Mouse (Mus musculus): ENCODE data around the gene Tnpo2. TPM values are rescaled to one million over a fixed set of nuclear protein-coding genes. Genes with fewer than 3 reads are reported as not detected.

The Tnpo2 gene
- polyA plus RNA-seq, 1 experiment from 2014 or later = 24.0 TPM

DNA sequence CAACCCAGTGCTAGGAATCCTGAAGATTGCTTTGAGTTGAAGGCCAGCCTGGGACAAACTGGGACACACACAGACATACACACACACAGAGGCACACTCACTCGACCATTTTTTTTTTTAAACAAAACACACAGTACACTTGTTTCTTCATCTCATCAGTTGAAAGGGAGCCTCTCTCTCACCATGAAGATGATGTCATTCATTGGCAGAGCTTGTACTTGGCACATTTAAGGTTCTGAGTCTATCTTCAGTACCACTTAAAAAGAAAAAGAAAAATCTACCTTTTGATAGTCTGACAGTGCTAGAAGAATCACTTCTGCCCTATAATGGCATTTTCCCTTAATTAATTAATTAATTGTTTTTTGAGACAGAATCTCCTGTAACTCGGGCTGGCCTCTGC is 52.1 kb downstream of the Tnpo2 start:
- DNase-seq (no peak), ATAC-seq (ENCODE audit: low read depth) (no peak)
- Histone ChIP-seq H3K9ac (no peak overlapping the region), H3K27ac (no peak overlapping the region), H3K36me3 (peaks cover 66% of the 10 kb centered on the region), H3K9me3 (replicated peaks) (no peaks in the 10 kb centered on the region), H3K4me3 (replicated peaks) (no peak overlapping the region), H3K4me2 (no peak overlapping the region), H3K4me1 (replicated peaks) (peaks cover 23% of the 10 kb centered on the region), H3K27me3 (no peaks in the 10 kb centered on the region)
- WGBS (ENCODE audit: insufficient replicate concordance) = 69% methylated on average over 2 of the region's 2 CpGs

DNA sequence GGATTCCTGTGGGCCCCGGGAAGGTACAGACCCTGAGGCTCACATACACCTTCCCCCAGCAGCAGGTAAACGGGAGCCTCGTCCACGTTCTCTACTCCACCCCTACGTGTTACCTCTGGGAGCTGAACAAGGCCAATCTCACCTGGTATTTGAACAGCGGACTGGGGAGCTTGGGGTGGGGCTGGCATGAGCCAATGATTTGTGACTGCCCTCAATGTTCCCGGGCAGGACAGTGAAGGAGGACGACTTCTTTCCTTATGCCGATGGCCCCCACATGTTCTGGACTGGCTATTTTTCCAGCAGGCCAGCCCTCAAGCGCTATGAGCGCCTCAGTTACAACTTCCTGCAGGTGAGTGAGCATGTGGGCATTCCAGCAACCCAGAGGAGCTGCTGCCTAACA is 54.1 kb downstream of the Tnpo2 start:
- WGBS (ENCODE audit: insufficient replicate concordance) = 82% methylated on average over 11 of the region's 11 CpGs

DNA sequence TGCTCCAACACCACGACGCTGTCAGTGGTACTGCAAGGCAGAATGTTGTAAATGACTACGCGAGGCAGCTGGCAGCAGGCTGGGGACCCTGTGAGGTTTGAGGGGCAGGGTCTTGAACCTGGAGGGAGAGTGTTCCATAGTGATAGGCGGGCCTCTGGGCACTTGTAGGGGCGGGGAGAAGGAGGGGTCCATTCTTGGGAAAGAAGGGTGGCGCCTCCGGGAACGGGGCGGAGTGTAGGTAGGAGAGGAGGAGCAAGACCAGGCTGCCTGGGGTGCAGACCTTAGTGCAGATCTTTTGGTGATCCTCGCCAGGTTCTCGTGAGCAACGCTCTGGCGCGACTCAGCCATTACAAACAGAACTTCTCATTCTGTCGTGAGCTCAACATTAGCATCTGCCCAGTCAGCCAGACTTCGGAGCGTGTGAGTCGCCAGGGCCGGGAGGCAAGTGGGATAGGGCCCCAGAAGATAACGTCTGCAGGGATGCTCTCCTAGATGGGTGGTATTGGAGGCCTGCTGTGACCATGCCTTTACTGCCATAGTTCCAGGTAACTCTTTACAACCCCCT is 54.9 kb downstream of the Tnpo2 start:
- Histone ChIP-seq H3K9me3 (replicated peaks) (no peaks in the 10 kb centered on the region), H3K27me3 (no peaks in the 10 kb centered on the region), H3K36me3 (peaks cover 79% of the 10 kb centered on the region), H3K9ac (no peak overlapping the region), H3K27ac (no peak overlapping the region), H3K4me1 (replicated peaks) (peaks cover 4% of the 10 kb centered on the region), H3K4me2 (no peak overlapping the region), H3K4me3 (replicated peaks) (no peak overlapping the region)
- ATAC-seq (ENCODE audit: low read depth) (0 out of 2 replicates have a peak, but pooled peaks have one; percentile 18), DNase-seq (no peak)
- whole genome bisulfite sequencing (ENCODE audit: insufficient replicate concordance) = 61% methylated on average over 21 of the region's 21 CpGs

More for the DNA sequence above, 54.1 kb downstream of the Tnpo2 start:
- Histone ChIP-seq H3K4me3 (replicated peaks) (no peak overlapping the region), H3K9me3 (replicated peaks) (no peaks in the 10 kb centered on the region), H3K27me3 (no peaks in the 10 kb centered on the region), H3K27ac (no peak overlapping the region), H3K9ac (no peak overlapping the region), H3K36me3 (peaks cover 77% of the 10 kb centered on the region), H3K4me1 (replicated peaks) (peaks cover 4% of the 10 kb centered on the region), H3K4me2 (no peak overlapping the region)
- ATAC-seq (ENCODE audit: low read depth) (no peak), DNase-seq (no peak)

- WGBS (ENCODE audit: insufficient replicate concordance) = 84% methylated on average over 13 of the region's 13 CpGs
- H3K4me2 ChIP-seq = no peak overlapping the region
- H3K4me1 ChIP-seq (replicated peaks) = peaks cover 4% of the 10 kb centered on the region
- H3K36me3 ChIP-seq = peaks cover 70% of the 10 kb centered on the region
- no peak overlapping the region for H3K9ac ChIP-seq
- H3K27me3 ChIP-seq = no peaks in the 10 kb centered on the region
- ATAC-seq (ENCODE audit: low read depth) (no peak), DNase-seq (no peak)
- H3K4me3 ChIP-seq (replicated peaks) = no peak overlapping the region
- H3K9me3 ChIP-seq (replicated peaks) = no peaks in the 10 kb centered on the region
- H3K27ac ChIP-seq = no peak overlapping the region
These were observed 58.3 kb downstream of the Tnpo2 start for GRCm38 (mm10) chr8:85095051-85095450.

DNA sequence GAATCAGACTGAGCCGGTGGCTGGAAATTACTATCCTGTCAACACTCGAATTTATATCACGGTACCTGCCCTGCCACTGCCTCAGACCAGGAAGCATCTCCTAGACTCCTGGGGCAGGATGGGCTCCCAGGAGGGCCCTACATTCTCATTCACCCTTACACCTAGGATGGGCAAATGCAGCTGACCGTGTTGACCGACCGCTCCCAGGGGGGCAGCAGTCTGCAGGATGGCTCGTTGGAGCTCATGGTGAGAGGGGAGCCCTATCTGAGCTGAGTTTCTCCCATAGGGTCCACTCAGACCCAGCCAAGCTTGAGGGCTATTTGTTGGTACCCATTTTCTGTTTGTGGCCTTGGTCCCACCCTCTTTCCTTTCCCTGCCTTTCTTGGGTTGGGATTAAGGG is 58.9 kb downstream of the Tnpo2 start:
- DNase-seq = no peak
- 89% methylated on average over 7 of the region's 7 CpGs for WGBS (ENCODE audit: insufficient replicate concordance)

GRCm38 (mm10) chr8:85096196-85096595 is 59.5 kb downstream of the Tnpo2 start:
- Histone ChIP-seq H3K4me2 (no peak overlapping the region), H3K36me3 (peaks cover 64% of the 10 kb centered on the region), H3K4me1 (replicated peaks) (peaks cover 4% of the 10 kb centered on the region), H3K27ac (no peak overlapping the region), H3K27me3 (no peaks in the 10 kb centered on the region), H3K9me3 (replicated peaks) (no peaks in the 10 kb centered on the region), H3K9ac (no peak overlapping the region), H3K4me3 (replicated peaks) (no peak overlapping the region)
- DNase-seq (no peak), ATAC-seq (ENCODE audit: low read depth) (no peak)
- 86% methylated on average over 16 of the region's 16 CpGs for WGBS (ENCODE audit: insufficient replicate concordance)

More for the DNA sequence above, 58.9 kb downstream of the Tnpo2 start:
- no peaks in the 10 kb centered on the region for H3K9me3 ChIP-seq (replicated peaks)
- ATAC-seq (ENCODE audit: low read depth) = no peak
- no peak overlapping the region for H3K9ac ChIP-seq
- no peak overlapping the region for H3K27ac ChIP-seq
- no peak overlapping the region for H3K4me2 ChIP-seq
- peaks cover 4% of the 10 kb centered on the region for H3K4me1 ChIP-seq (replicated peaks)
- peaks cover 70% of the 10 kb centered on the region for H3K36me3 ChIP-seq
- no peak overlapping the region for H3K4me3 ChIP-seq (replicated peaks)
- H3K27me3 ChIP-seq = no peaks in the 10 kb centered on the region

- H3K4me2 ChIP-seq = no peak overlapping the region
- DNase-seq (no peak), ATAC-seq (ENCODE audit: low read depth) (no peak)
- peaks cover 1% of the 10 kb centered on the region for H3K4me1 ChIP-seq (replicated peaks)
- H3K4me3 ChIP-seq (replicated peaks) = no peak overlapping the region
- H3K27ac ChIP-seq = no peak overlapping the region
- no peaks in the 10 kb centered on the region for H3K27me3 ChIP-seq
- H3K36me3 ChIP-seq = peaks cover 58% of the 10 kb centered on the region
- no peak overlapping the region for H3K9ac ChIP-seq
- H3K9me3 ChIP-seq (replicated peaks) = peaks cover 3% of the 10 kb centered on the region
- 76% methylated on average over 4 of the region's 4 CpGs for WGBS (ENCODE audit: insufficient replicate concordance)
These were observed 60.1 kb downstream of the Tnpo2 start for GRCm38 (mm10) chr8:85096850-85097249.

DNA sequence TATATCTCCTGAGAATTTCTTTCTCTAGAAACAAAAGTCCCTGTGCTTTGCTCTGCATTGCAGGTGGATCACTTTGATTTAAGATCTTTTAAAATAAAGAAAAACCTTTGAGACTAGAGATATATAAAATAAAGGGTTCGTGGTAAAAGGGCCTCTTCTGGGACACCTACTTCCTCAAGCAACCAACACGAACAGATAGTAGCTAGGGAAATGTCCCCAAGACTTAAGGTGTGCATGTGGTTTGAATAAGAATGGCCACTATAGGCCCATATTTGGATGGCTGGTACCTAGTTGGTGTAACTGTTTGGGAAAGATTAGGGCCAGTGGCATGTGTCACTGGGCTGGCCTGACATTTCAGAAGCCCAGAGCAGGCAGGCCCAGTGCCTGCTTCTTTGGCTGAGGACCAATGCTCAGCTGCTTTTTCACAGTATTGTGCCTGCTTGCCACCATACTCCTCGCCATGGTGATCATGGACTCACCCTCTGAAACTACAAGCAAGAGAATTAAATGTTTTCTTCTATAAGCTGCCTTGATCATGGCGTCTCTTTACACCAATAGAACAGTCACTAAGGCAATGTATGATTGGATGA is 63.5 kb downstream of the Tnpo2 start:
- Histone ChIP-seq H3K9ac (no peak overlapping the region), H3K4me1 (replicated peaks) (no peaks in the 10 kb centered on the region; the same call in 1 of the 2 replicates), H3K9me3 (replicated peaks) (peaks cover 4% of the 10 kb centered on the region), H3K36me3 (peaks cover 32% of the 10 kb centered on the region), H3K27me3 (no peaks in the 10 kb centered on the region), H3K4me2 (no peak overlapping the region), H3K4me3 (replicated peaks) (no peak overlapping the region), H3K27ac (no peak overlapping the region)
- no peak for ATAC-seq (ENCODE audit: low read depth)
- 51% methylated on average over 4 of the region's 4 CpGs for WGBS (ENCODE audit: insufficient replicate concordance)
- DNase-seq = no peak

Small RNA genes lying within 50 kb of the gene (microRNA-seq; reads per million reads assigned to microRNA genes)
- 2.9 reads per million, percentile 3 among the genes with 10 or more reads in this experiment for gene Mir7070

Other genes with a start within 250 kb of the Tnpo2 start
- 2.3 and 3.4 TPM in 2 replicates for gene Nfix, start 236.6 kb upstream of the Tnpo2 start, polyA plus RNA-seq (2015; fragmentation: Nextera tagmentation; extraction: Ambion mirVana)
- gene Dand5, start 214.1 kb upstream of the Tnpo2 start, polyA plus RNA-seq (2015; fragmentation: Nextera tagmentation; extraction: Ambion mirVana) = 3.3 and 3.7 TPM in 2 replicates
- 60.6 and 63.2 TPM in 2 replicates for gene Gadd45gip1, start 205.4 kb upstream of the Tnpo2 start, polyA plus RNA-seq (2015; fragmentation: Nextera tagmentation; extraction: Ambion mirVana)
- gene Rad23a, start 196.2 kb upstream of the Tnpo2 start, polyA plus RNA-seq (2015; fragmentation: Nextera tagmentation; extraction: Ambion mirVana) = 269 and 278 TPM in 2 replicates
- 511 and 613 TPM in 2 replicates for gene Calr, start 190.0 kb upstream of the Tnpo2 start, polyA plus RNA-seq (2015; fragmentation: Nextera tagmentation; extraction: Ambion mirVana)
- 82.3 and 83.1 TPM in 2 replicates for gene Farsa, start 179.9 kb upstream of the Tnpo2 start, polyA plus RNA-seq (2015; fragmentation: Nextera tagmentation; extraction: Ambion mirVana)
- gene Syce2, start 164.8 kb upstream of the Tnpo2 start, polyA plus RNA-seq (2015; fragmentation: Nextera tagmentation; extraction: Ambion mirVana) = 84.1 and 90.4 TPM in 2 replicates
- 44.7 and 48.6 TPM in 2 replicates for gene Gcdh, start 143.0 kb upstream of the Tnpo2 start, polyA plus RNA-seq (2015; fragmentation: Nextera tagmentation; extraction: Ambion mirVana)
- gene Klf1, start 135.0 kb upstream of the Tnpo2 start, polyA plus RNA-seq (2015; fragmentation: Nextera tagmentation; extraction: Ambion mirVana) = 469 and 494 TPM in 2 replicates
- gene Dnase2a, start 128.4 kb upstream of the Tnpo2 start, polyA plus RNA-seq (2015; fragmentation: Nextera tagmentation; extraction: Ambion mirVana) = 9.3 and 10.4 TPM in 2 replicates
- 0.12 and 0.13 TPM in 2 replicates for gene Mast1, start 99.6 kb upstream of the Tnpo2 start, polyA plus RNA-seq (2015; fragmentation: Nextera tagmentation; extraction: Ambion mirVana)
- gene Rtbdn, start 89.9 kb upstream of the Tnpo2 start, polyA plus RNA-seq (2015; fragmentation: Nextera tagmentation; extraction: Ambion mirVana) = 0.33 and 0.56 TPM in 2 replicates
- gene Gm49661, start 67.5 kb upstream of the Tnpo2 start, polyA plus RNA-seq (2015; fragmentation: Nextera tagmentation; extraction: Ambion mirVana) = not detected in 2 replicates
- 1,982 and 2,114 TPM in 2 replicates for gene Prdx2, start 67.3 kb upstream of the Tnpo2 start, polyA plus RNA-seq (2015; fragmentation: Nextera tagmentation; extraction: Ambion mirVana)
- 130 TPM in 2 replicates for gene Rnaseh2a, start 67.1 kb upstream of the Tnpo2 start, polyA plus RNA-seq (2015; fragmentation: Nextera tagmentation; extraction: Ambion mirVana)
- 12.2 and 15.3 TPM in 2 replicates for gene Junb, start 58.2 kb upstream of the Tnpo2 start, polyA plus RNA-seq (2015; fragmentation: Nextera tagmentation; extraction: Ambion mirVana)
- gene Hook2, start 46.3 kb upstream of the Tnpo2 start, polyA plus RNA-seq (2015; fragmentation: Nextera tagmentation; extraction: Ambion mirVana) = 7.2 and 7.4 TPM in 2 replicates
- gene Best2, start 22.4 kb upstream of the Tnpo2 start, polyA plus RNA-seq (2015; fragmentation: Nextera tagmentation; extraction: Ambion mirVana) = not detected in 2 replicates
- 80.1 and 81.5 TPM in 2 replicates for gene Asna1, start 11.6 kb upstream of the Tnpo2 start, polyA plus RNA-seq (2015; fragmentation: Nextera tagmentation; extraction: Ambion mirVana)
- gene Trir, start 10.1 kb upstream of the Tnpo2 start, polyA plus RNA-seq (2015; fragmentation: Nextera tagmentation; extraction: Ambion mirVana) = 83.1 and 91.4 TPM in 2 replicates
- gene Fbxw9, start 23.1 kb downstream of the Tnpo2 start, polyA plus RNA-seq (2015; fragmentation: Nextera tagmentation; extraction: Ambion mirVana) = 8.7 and 9.0 TPM in 2 replicates
- gene Gm5741, start 31.1 kb downstream of the Tnpo2 start, polyA plus RNA-seq (2015; fragmentation: Nextera tagmentation; extraction: Ambion mirVana) = not detected in 2 replicates
- 41.2 and 42.9 TPM in 2 replicates for gene Dhps, start 34.8 kb downstream of the Tnpo2 start, polyA plus RNA-seq (2015; fragmentation: Nextera tagmentation; extraction: Ambion mirVana)
- gene Wdr83os, start 43.8 kb downstream of the Tnpo2 start, polyA plus RNA-seq (2015; fragmentation: Nextera tagmentation; extraction: Ambion mirVana) = 69.1 and 70.5 TPM in 2 replicates
- gene Wdr83, start 44.4 kb downstream of the Tnpo2 start, polyA plus RNA-seq (2015; fragmentation: Nextera tagmentation; extraction: Ambion mirVana) = 26.5 and 28.1 TPM in 2 replicates
- 20.0 and 24.1 TPM in 2 replicates for gene Man2b1, start 46.4 kb downstream of the Tnpo2 start, polyA plus RNA-seq (2015; fragmentation: Nextera tagmentation; extraction: Ambion mirVana)
- gene Zfp791, start 86.2 kb downstream of the Tnpo2 start, polyA plus RNA-seq (2015; fragmentation: Nextera tagmentation; extraction: Ambion mirVana) = 0.66 and 0.83 TPM in 2 replicates
- gene Cks1brt, start 115.0 kb downstream of the Tnpo2 start, polyA plus RNA-seq (2015; fragmentation: Nextera tagmentation; extraction: Ambion mirVana) = not detected in 2 replicates
- gene Olfr371, start 189.1 kb downstream of the Tnpo2 start, polyA plus RNA-seq (2015; fragmentation: Nextera tagmentation; extraction: Ambion mirVana) = not detected in 2 replicates